9 mouse cellular contexts compared by ENCODE assay signal in the genomic region with DNA sequence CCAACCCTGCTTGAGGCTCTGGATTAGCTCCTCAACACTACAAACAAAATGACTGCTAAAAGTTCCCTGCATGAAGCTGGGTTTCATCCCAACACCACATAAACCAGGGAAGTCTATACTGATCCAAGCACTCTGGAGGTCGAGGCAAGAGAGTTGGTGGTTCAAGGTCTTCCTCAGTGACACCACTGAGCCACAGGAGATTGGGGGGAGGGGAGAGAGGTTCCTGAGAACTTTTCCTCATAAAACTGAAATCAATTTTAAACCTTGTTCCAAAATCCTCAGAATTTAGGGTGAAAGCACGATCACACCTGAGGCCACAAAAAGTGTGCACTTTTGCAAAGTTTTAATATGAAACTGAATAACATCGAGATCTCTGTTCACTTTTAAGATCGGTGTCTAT. TPM values are rescaled to one million over a fixed set of nuclear protein-coding genes. Genes with fewer than 3 reads are reported as not detected.
DNase-seq lines count a peak whose midpoint lies in the region; ATAC-seq and TF ChIP-seq lines count a peak whose summit lies in the region.
"Had no signal": no experiment of that assay in that cellular context is flagged by ENCODE, and none has a peak within 500 bp of the region (broad histone marks: within the 10 kb centered on the region; RNA-seq: fewer than 3 reads in every experiment).

No protein-coding gene starts in this region.

- ATAC-seq in heart, embryonic 12.5 days (ENCODE audit: insufficient number of reproducible peaks, low FRiP score) = no peak
- ATAC-seq in G1E (ENCODE audit: extremely low read depth, insufficient number of reproducible peaks, low FRiP score, poor library complexity, severe bottlenecking) = no peak
- no peak for ATAC-seq in heart, embryonic 16.5 days (replicated peaks; ENCODE audit: extremely low read depth, insufficient read depth, low FRiP score)
- no peak for ATAC-seq in liver, embryonic 16.5 days (ENCODE audit: low read depth)
- no peak for ATAC-seq in erythroid progenitor cell, adult 5-6 weeks (replicated peaks; ENCODE audit: low FRiP score, poor library complexity, severe bottlenecking)

- H3K9ac ChIP-seq in heart, embryonic 12.5 days = no peak overlapping the region
- H3K9ac ChIP-seq in heart, embryonic 16.5 days (ENCODE audit: low read length) = peak overlapping the region; percentile 33; the same call in 1 of the 2 replicates
- peak overlapping the region; percentile 96 for H3K9ac ChIP-seq in liver, embryonic 16.5 days (ENCODE audit: low read depth, low read length)

- no peak overlapping the region for H3K27ac ChIP-seq in heart, embryonic 12.5 days (ENCODE audit: poor library complexity, severe bottlenecking)
- no peak overlapping the region for H3K27ac ChIP-seq in heart, embryonic 16.5 days (ENCODE audit: low read length)
- H3K27ac ChIP-seq in liver, embryonic 16.5 days (ENCODE audit: low read length) = peak overlapping the region; percentile 93

- H3K36me3 ChIP-seq in heart, embryonic 12.5 days = no peaks in the 10 kb centered on the region
- H3K36me3 ChIP-seq in G1E (replicated peaks) = peaks cover 4% of the 10 kb centered on the region
- no peaks in the 10 kb centered on the region for H3K36me3 ChIP-seq in heart, embryonic 16.5 days (ENCODE audit: control insufficient read depth, insufficient read depth)
- H3K36me3 ChIP-seq in liver, embryonic 16.5 days (ENCODE audit: control insufficient read depth, insufficient read depth) = no peaks in the 10 kb centered on the region

- peaks cover 17% of the 10 kb centered on the region for H3K27me3 ChIP-seq in heart, embryonic 12.5 days (replicated peaks)
- no peaks in the 10 kb centered on the region for H3K27me3 ChIP-seq in G1E (ENCODE audit: insufficient read depth, low read length)
- H3K27me3 ChIP-seq in heart, embryonic 16.5 days (ENCODE audit: control insufficient read depth, insufficient read depth, low read length) = no peaks in the 10 kb centered on the region
- H3K27me3 ChIP-seq in liver, embryonic 16.5 days (ENCODE audit: control insufficient read depth, insufficient read depth, low read depth, low read length) = no peaks in the 10 kb centered on the region

- peak overlapping the region; percentile 58 for H3K4me2 ChIP-seq in heart, embryonic 12.5 days
- peak overlapping the region; percentile 87 for H3K4me2 ChIP-seq in heart, embryonic 16.5 days (ENCODE audit: low read depth, low read length)
- H3K4me2 ChIP-seq in liver, embryonic 16.5 days (ENCODE audit: low read depth, low read length) = peak overlapping the region; percentile 80

- DNase-seq in heart, adult 8-10 months (ENCODE audit: low spot score) = no peak
- DNase-seq in G1E (ENCODE audit: low spot score) = no peak
- DNase-seq in adrenal gland, postnatal 25 days = no peak
- DNase-seq in frontal cortex, adult 2 months (ENCODE audit: extremely low spot score in 1 of 2, low spot score in 1 of 2) = no peak
- DNase-seq: gastrocnemius, postnatal 14 days had no signal

- peak overlapping the region; percentile 93 for H3K4me3 ChIP-seq in heart, embryonic 12.5 days
- H3K4me3 ChIP-seq in G1E (ENCODE audit: low read depth, low read length) = peak overlapping the region; percentile 37; the same call in 1 of the 2 replicates
- H3K4me3 ChIP-seq in heart, embryonic 16.5 days (ENCODE audit: low read length) = peak overlapping the region; percentile 74
- peak overlapping the region; percentile 92 for H3K4me3 ChIP-seq in liver, embryonic 16.5 days (ENCODE audit: low read depth, low read length)

- H3K9me3 ChIP-seq in heart, embryonic 12.5 days (replicated peaks) = no peaks in the 10 kb centered on the region
- H3K9me3 ChIP-seq in G1E (replicated peaks) = no peaks in the 10 kb centered on the region
- no peaks in the 10 kb centered on the region for H3K9me3 ChIP-seq in heart, embryonic 16.5 days (replicated peaks; ENCODE audit: control insufficient read depth, low read length)
- no peaks in the 10 kb centered on the region for H3K9me3 ChIP-seq in liver, embryonic 16.5 days (replicated peaks; ENCODE audit: control insufficient read depth, low read length)

- no peak for TF ChIP-seq CTCF in G1E (IDR thresholded peaks at IDR 0.05; ENCODE audit: low read depth, low read length)

- H3K4me1 ChIP-seq in heart, embryonic 12.5 days (replicated peaks) = peaks cover 26% of the 10 kb centered on the region
- H3K4me1 ChIP-seq in G1E (ENCODE audit: insufficient read depth, low read depth, low read length) = peaks cover 65% of the 10 kb centered on the region
- H3K4me1 ChIP-seq in heart, embryonic 16.5 days (ENCODE audit: control insufficient read depth, insufficient read depth, low read length) = peaks cover 28% of the 10 kb centered on the region
- H3K4me1 ChIP-seq in liver, embryonic 16.5 days (ENCODE audit: control insufficient read depth, low read depth, low read length) = peaks cover 54% of the 10 kb centered on the region

- 65% methylated on average over 4 of the region's 4 CpGs for WGBS in heart, embryonic 12.5 days
- 63% methylated on average over 4 of the region's 4 CpGs for WGBS in heart, embryonic 16.5 days
- WGBS in liver, embryonic 16.5 days (ENCODE audit: insufficient replicate concordance) = 41% methylated on average over 4 of the region's 4 CpGs

RNA-seq across cellular contexts. Expression of a gene that starts 1.8 kb away (rescaled TPM):
- polyA plus RNA-seq in heart, embryonic 12.5 days (2016; fragmentation: Nextera tagmentation; extraction: Ambion mirVana) = 88.9 and 92.0 TPM in 2 replicates
- 100 to 1,000 TPM in 2 of 4 experiments, 10 to 100 TPM in 2; 86.5 to 102 (median 97.8) TPM for total RNA-seq in heart, adult 8-10 months (2022)
- 97.7 and 124 TPM in 2 replicates for total RNA-seq in G1E (2014; fragmentation: Nextera tagmentation)
- 105 and 121 TPM in 2 replicates for total RNA-seq in G1E (2017)
- polyA plus RNA-seq in G1E (2012) = 11.5 and 17.7 TPM in 2 replicates
- 80.5 and 98.8 TPM in 2 replicates for polyA plus RNA-seq in heart, embryonic 16.5 days (2015; fragmentation: Nextera tagmentation; extraction: Ambion mirVana)
- polyA plus RNA-seq in liver, embryonic 16.5 days (2015; fragmentation: Nextera tagmentation; extraction: Ambion mirVana) = 98.9 and 102 TPM in 2 replicates
- total RNA-seq in adrenal gland, postnatal 25 days (2021) = 172 and 200 TPM in 2 replicates
- total RNA-seq in erythroid progenitor cell, adult 5-6 weeks (2015; ENCODE audit: low replicate concordance) = 157 and 193 TPM in 2 replicates
- 182 and 220 TPM in 2 replicates for total RNA-seq in erythroid progenitor cell, adult 5-6 weeks (2017; ENCODE audit: low replicate concordance)
- polyA plus RNA-seq in frontal cortex, adult 2 months (2012; rRNA removed) = 55.6 and 59.0 TPM in 2 replicates

Comparison
In these comparisons a context has a peak if more than half of its experiments do, and no peak if none do; other contexts are left out.
1. H3K4me3 ChIP-seq: peak in every context shown above with its lines; median percentile 93 in heart, embryonic 12.5 days; 92 in liver, embryonic 16.5 days; 74 in heart, embryonic 16.5 days; 37 in G1E.